In genomic region chr5:27206213-27206612, GRCm38 (mm10) we compare ENCODE assay signal across 24 mouse cellular contexts.
DNase-seq lines count a peak whose midpoint lies in the region; ATAC-seq lines count a peak whose summit lies in the region.
"Had no signal": no experiment of that assay in that cellular context is flagged by ENCODE, and none has a peak within 500 bp of the region (broad histone marks: within the 10 kb centered on the region; RNA-seq: fewer than 3 reads in every experiment).

No protein-coding gene starts in this region.

- no peak for ATAC-seq in heart, embryonic 11.5 days (replicated peaks; ENCODE audit: insufficient number of reproducible peaks, low FRiP score, low TSS enrichment)
- peak; percentile 99 for ATAC-seq in common myeloid progenitor, adult 5-6 weeks (replicated peaks; ENCODE audit: low read depth, poor library complexity, severe bottlenecking)
- ATAC-seq in monocyte, adult 5-6 weeks (replicated peaks; ENCODE audit: insufficient number of reproducible peaks, low FRiP score, low TSS enrichment, poor library complexity, severe bottlenecking) = peak; percentile 88
- ATAC-seq: hindbrain, postnatal 0 days; intestine, postnatal 0 days had no signal

- H3K27me3 ChIP-seq in heart, embryonic 11.5 days (ENCODE audit: control insufficient read depth, insufficient read depth, low read length) = no peaks in the 10 kb centered on the region
- H3K27me3 ChIP-seq: kidney, embryonic 15.5 days had no signal

- intact Hi-C loops in heart, postnatal 14 days (cut with DNase I) = no loop called here

- no peaks in the 10 kb centered on the region for H3K9me3 ChIP-seq in heart, embryonic 11.5 days (replicated peaks; ENCODE audit: control insufficient read depth, low read length)
- H3K9me3 ChIP-seq: forebrain, embryonic 10.5 days; hindbrain, embryonic 10.5 days; kidney, embryonic 15.5 days; limb, embryonic 10.5 days had no signal

- no peak overlapping the region for H3K4me3 ChIP-seq in heart, embryonic 11.5 days (ENCODE audit: low read depth, low read length)
- no peak overlapping the region for H3K4me3 ChIP-seq in macrophage (ENCODE audit: inconsistent target)
- H3K4me3 ChIP-seq: forebrain, embryonic 10.5 days; hindbrain, embryonic 10.5 days; kidney, embryonic 15.5 days; left cerebral cortex, adult 2 months; limb, embryonic 10.5 days; myocyte had no signal

- no peaks in the 10 kb centered on the region for H3K36me3 ChIP-seq in heart, embryonic 11.5 days (ENCODE audit: control insufficient read depth, insufficient read depth, low read length)
- H3K36me3 ChIP-seq in macrophage (ENCODE audit: inconsistent target) = no peaks in the 10 kb centered on the region
- H3K36me3 ChIP-seq: forebrain, embryonic 10.5 days; hindbrain, embryonic 10.5 days; kidney, embryonic 15.5 days; limb, embryonic 10.5 days had no signal

- WGBS in heart, embryonic 11.5 days (ENCODE audit: insufficient replicate concordance) = 80% methylated on average over 7 of the region's 7 CpGs
- WGBS in macrophage (ENCODE audit: missing documents) = 13% methylated on average over 7 of the region's 7 CpGs

- no peak overlapping the region for H3K9ac ChIP-seq in heart, embryonic 11.5 days (ENCODE audit: low read depth, low read length)
- H3K9ac ChIP-seq: kidney, embryonic 15.5 days had no signal

- H3K79me2 ChIP-seq in macrophage (ENCODE audit: inconsistent target) = no peaks in the 10 kb centered on the region

- no peak overlapping the region for H3K4me2 ChIP-seq in heart, embryonic 11.5 days
- H3K4me2 ChIP-seq: kidney, embryonic 15.5 days had no signal

- H3K27ac ChIP-seq in heart, embryonic 11.5 days (ENCODE audit: low read depth, low read length) = no peak overlapping the region
- H3K27ac ChIP-seq in macrophage = peak overlapping the region; percentile 1; the same call in 1 of the 2 replicates
- H3K27ac ChIP-seq: forebrain, embryonic 10.5 days; hindbrain, embryonic 10.5 days; hindbrain, postnatal 0 days; kidney, embryonic 15.5 days; left cerebral cortex, adult 2 months; limb, embryonic 10.5 days had no signal

- peak; percentile 70 for DNase-seq in heart, adult 11 months
- no peak for DNase-seq in heart, postnatal 14 days
- no peak for DNase-seq in frontal cortex, postnatal 14 days (ENCODE audit: low spot score in 2 of 2)
- no peak for DNase-seq in layer of hippocampus, adult 18-20 months (ENCODE audit: low spot score in 2 of 2)
- DNase-seq: adrenal gland, postnatal 25 days; cerebellum, adult 11 months; cerebellum, adult 9-11 months; gastrocnemius, postnatal 25 days; kidney, postnatal 36 days; midbrain, embryonic 14.5 days; right cerebral cortex, postnatal 25 days; thymus, postnatal 14 days had no signal

- H3K4me1 ChIP-seq in heart, embryonic 11.5 days (ENCODE audit: control insufficient read depth, insufficient read depth, low read length) = no peaks in the 10 kb centered on the region
- H3K4me1 ChIP-seq: hindbrain, embryonic 10.5 days; kidney, embryonic 15.5 days; limb, embryonic 10.5 days had no signal
